Mouse (Mus musculus) erythroblast, adult 5-6 weeks (primary cell): ENCODE results near the gene Itga2b. TPM values are rescaled to one million over a fixed set of nuclear protein-coding genes. Genes with fewer than 3 reads are reported as not detected.

ENCODE experiments used
- total RNA-seq, 2 experiments: library from RNA; stranded (forward) in 1 of 2; stranded (reverse) in 1 of 2; fragments of 150-400 nt in 1 of 2; fragments of 200-764, 138-1000 nt in 1 of 2; gene quantifications; 2 replicates each; pipeline versions ENCODE4 v1.2.3 to v1.2.4; 2015 to 2017; ENCODE audit warnings: low replicate concordance in 2 of 2

Gene Itga2b
- total RNA-seq, 2 experiments from 2014 or later = 57.1 to 73.1 TPM

Other genes with a start within 250 kb of the Itga2b start
- 3.7 and 10.2 TPM in 2 replicates for gene Hdac5, start 240.0 kb downstream of the Itga2b start, total RNA-seq (2015; ENCODE audit: low replicate concordance)
- gene Hdac5, start 240.0 kb downstream of the Itga2b start, total RNA-seq (2017; ENCODE audit: low replicate concordance) = 13.3 and 17.3 TPM in 2 replicates
- gene BC030867, start 221.2 kb downstream of the Itga2b start, total RNA-seq (2015; ENCODE audit: low replicate concordance) = 3.8 and 5.0 TPM in 2 replicates
- gene BC030867, start 221.2 kb downstream of the Itga2b start, total RNA-seq (2017; ENCODE audit: low replicate concordance) = 4.1 and 7.2 TPM in 2 replicates
- gene Asb16, start 201.4 kb downstream of the Itga2b start, total RNA-seq (2015; ENCODE audit: low replicate concordance) = not detected in 2 replicates
- not detected in 2 replicates for gene Asb16, start 201.4 kb downstream of the Itga2b start, total RNA-seq (2017; ENCODE audit: low replicate concordance)
- 15.9 and 17.1 TPM in 2 replicates for gene Tmub2, start 185.2 kb downstream of the Itga2b start, total RNA-seq (2015; ENCODE audit: low replicate concordance)
- gene Tmub2, start 185.2 kb downstream of the Itga2b start, total RNA-seq (2017; ENCODE audit: low replicate concordance) = 17.0 and 28.0 TPM in 2 replicates
- 6.3 and 10.4 TPM in 2 replicates for gene Atxn7l3, start 173.5 kb downstream of the Itga2b start, total RNA-seq (2015; ENCODE audit: low replicate concordance)
- 5.7 and 9.3 TPM in 2 replicates for gene Atxn7l3, start 173.5 kb downstream of the Itga2b start, total RNA-seq (2017; ENCODE audit: low replicate concordance)
- gene Ubtf, start 150.4 kb downstream of the Itga2b start, total RNA-seq (2015; ENCODE audit: low replicate concordance) = 19.0 and 22.8 TPM in 2 replicates
- 119 and 258 TPM in 2 replicates for gene Ubtf, start 150.4 kb downstream of the Itga2b start, total RNA-seq (2017; ENCODE audit: low replicate concordance)
- 4,977 and 5,433 TPM in 2 replicates for gene Slc4a1, start 103.9 kb downstream of the Itga2b start, total RNA-seq (2015; ENCODE audit: low replicate concordance)
- gene Slc4a1, start 103.9 kb downstream of the Itga2b start, total RNA-seq (2017; ENCODE audit: low replicate concordance) = 6,454 and 7,565 TPM in 2 replicates
- 3.1 TPM in 1 of 2 replicates, not detected in the other for gene Rundc3a, start 76.7 kb downstream of the Itga2b start, total RNA-seq (2015; ENCODE audit: low replicate concordance)
- 2.7 and 7.5 TPM in 2 replicates for gene Rundc3a, start 76.7 kb downstream of the Itga2b start, total RNA-seq (2017; ENCODE audit: low replicate concordance)
- 461 and 462 TPM in 2 replicates for gene Slc25a39, start 62.2 kb downstream of the Itga2b start, total RNA-seq (2015; ENCODE audit: low replicate concordance)
- gene Slc25a39, start 62.2 kb downstream of the Itga2b start, total RNA-seq (2017; ENCODE audit: low replicate concordance) = 236 and 290 TPM in 2 replicates
- gene Grn, start 39.8 kb downstream of the Itga2b start, total RNA-seq (2015; ENCODE audit: low replicate concordance) = 85.7 and 90.1 TPM in 2 replicates
- 26.3 and 56.1 TPM in 2 replicates for gene Grn, start 39.8 kb downstream of the Itga2b start, total RNA-seq (2017; ENCODE audit: low replicate concordance)
- gene Fam171a2, start 22.4 kb downstream of the Itga2b start, total RNA-seq (2015; ENCODE audit: low replicate concordance) = not detected in 2 replicates
- not detected in 2 replicates for gene Fam171a2, start 22.4 kb downstream of the Itga2b start, total RNA-seq (2017; ENCODE audit: low replicate concordance)
- gene Gpatch8, start 86.3 kb upstream of the Itga2b start, total RNA-seq (2015; ENCODE audit: low replicate concordance) = 28.6 and 32.3 TPM in 2 replicates
- 59.6 and 66.8 TPM in 2 replicates for gene Gpatch8, start 86.3 kb upstream of the Itga2b start, total RNA-seq (2017; ENCODE audit: low replicate concordance)
- not detected in 2 replicates for gene Gm11627, start 109.3 kb upstream of the Itga2b start, total RNA-seq (2015; ENCODE audit: low replicate concordance)
- gene Gm11627, start 109.3 kb upstream of the Itga2b start, total RNA-seq (2017; ENCODE audit: low replicate concordance) = not detected in 2 replicates
- not detected in 2 replicates for gene Fzd2, start 134.3 kb upstream of the Itga2b start, total RNA-seq (2015; ENCODE audit: low replicate concordance)
- gene Fzd2, start 134.3 kb upstream of the Itga2b start, total RNA-seq (2017; ENCODE audit: low replicate concordance) = not detected in 2 replicates
- gene Meioc, start 193.6 kb upstream of the Itga2b start, total RNA-seq (2015; ENCODE audit: low replicate concordance) = not detected in 2 replicates
- gene Meioc, start 193.6 kb upstream of the Itga2b start, total RNA-seq (2017; ENCODE audit: low replicate concordance) = not detected in 2 replicates
- gene Ccdc43, start 227.7 kb upstream of the Itga2b start, total RNA-seq (2015; ENCODE audit: low replicate concordance) = 4.4 and 8.1 TPM in 2 replicates
- gene Ccdc43, start 227.7 kb upstream of the Itga2b start, total RNA-seq (2017; ENCODE audit: low replicate concordance) = 2.9 and 12.0 TPM in 2 replicates